Mouse (Mus musculus) frontal cortex, postnatal 36 days (tissue): ENCODE results near the gene Pet100.
A peak's percentile ranks its signal among the peaks of the same experiment; 100 is the strongest.

Experiments
- DNase-seq, 2 experiments: peaks; one replicate each; pipeline ENCODE4 v3.0.0; 2022; ENCODE audit warnings: low spot score in 2 of 2

Gene Pet100

DNA sequence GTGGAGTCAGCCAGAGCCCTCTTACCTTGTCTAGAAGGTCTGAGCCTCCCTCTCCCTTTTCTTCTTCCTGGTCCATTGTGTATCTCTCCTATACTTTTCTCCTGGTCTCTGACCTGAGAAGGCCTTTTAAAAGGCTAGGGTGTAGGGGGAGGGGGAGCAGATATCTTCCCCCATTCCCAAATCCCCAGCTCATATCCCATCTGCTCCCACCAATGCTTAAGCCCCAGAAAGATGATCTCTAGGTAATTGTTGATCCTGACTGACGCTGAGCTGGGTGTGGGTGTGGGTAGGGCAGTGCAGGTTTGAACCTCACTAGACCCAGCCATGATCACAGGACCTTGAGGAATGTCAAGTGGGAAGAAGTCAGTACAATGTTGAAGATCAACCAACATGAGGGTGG, 4.1 kb downstream of the Pet100 start, which contains the start of gene Pcp2:
Gene Pcp2, minus strand, starts transcription at position 101 of the 400 bp plus-strand sequence.
- no peak for DNase-seq

GRCm38 (mm10) chr8:3626971-3627370, 5.6 kb downstream of the Pet100 start:
- DNase-seq: no peak

DNA sequence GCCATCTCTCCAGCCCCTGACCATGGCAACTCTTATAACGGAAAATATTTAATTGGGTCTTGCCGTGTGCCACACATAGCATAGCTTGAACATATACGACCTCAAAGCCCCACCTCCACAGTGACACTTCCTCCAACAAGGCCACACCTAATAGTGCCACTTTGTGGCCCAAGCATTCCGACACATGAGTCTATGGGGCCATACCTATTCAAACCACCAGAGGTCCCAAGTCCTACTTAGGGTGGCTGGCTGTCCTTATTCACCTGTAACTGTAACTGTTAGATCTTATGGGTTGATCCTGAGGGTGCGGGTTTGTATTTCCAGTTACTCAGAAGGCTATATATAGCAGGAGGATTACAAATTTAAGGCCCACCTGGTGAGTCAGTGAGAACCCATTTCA, 6.7 kb downstream of the Pet100 start:
- peak in 1 of 2 experiments; percentile 31 for DNase-seq

DNA sequence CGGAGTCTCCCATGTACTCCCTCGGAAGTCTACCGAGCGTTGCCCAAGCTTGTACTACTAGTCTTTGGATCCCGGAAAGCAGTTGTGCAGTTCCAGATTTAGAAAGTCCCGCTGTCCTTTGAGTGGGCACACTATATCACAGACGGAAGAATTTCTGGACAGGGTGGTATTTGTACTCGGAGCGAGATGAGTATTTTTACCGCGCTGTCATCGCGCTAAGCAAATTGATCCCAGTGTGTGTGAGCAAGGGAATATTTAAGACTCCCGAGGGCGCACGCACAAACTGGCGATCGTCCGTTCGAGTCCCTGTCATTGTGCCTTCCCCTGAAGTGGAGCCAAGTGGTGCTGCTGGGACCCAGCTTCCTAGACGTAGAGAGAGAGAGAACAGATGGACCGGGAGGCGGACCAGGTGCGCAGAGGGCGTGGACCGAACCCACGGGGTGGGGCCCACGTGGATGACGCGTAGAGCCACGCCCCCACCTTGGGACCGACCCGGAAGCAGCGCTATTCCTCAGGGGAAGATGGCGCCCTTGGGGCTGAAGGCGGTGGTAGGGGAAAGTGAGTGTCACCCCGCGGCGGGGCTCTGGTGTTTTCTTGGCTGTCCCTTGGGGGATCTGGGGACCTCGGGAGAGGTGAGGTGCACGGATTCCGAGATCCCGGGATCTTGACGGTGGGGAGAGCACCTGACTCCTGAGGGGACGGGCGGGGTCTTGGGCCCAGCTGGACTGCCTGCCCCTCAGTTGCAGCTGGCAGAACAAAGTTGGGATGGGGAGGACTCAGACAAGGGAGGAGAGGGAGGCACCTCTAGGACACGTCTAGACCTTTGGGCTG, 9.5 kb downstream of the Pet100 start, which contains the start of gene Stxbp2:
Gene Stxbp2, plus strand, starts transcription at position 309 of the 831 bp plus-strand sequence.
- DNase-seq: peak; percentile 65 to 75

GRCm38 (mm10) chr8:3631478-3631875, 10.1 kb downstream of the Pet100 start:
- no peak for DNase-seq

GRCm38 (mm10) chr8:3645804-3646203, 24.5 kb downstream of the Pet100 start:
- DNase-seq: no peak

- DNase-seq: no peak
Measured at GRCm38 (mm10) chr8:3646824-3647531, 25.6 kb downstream of the Pet100 start.

DNA sequence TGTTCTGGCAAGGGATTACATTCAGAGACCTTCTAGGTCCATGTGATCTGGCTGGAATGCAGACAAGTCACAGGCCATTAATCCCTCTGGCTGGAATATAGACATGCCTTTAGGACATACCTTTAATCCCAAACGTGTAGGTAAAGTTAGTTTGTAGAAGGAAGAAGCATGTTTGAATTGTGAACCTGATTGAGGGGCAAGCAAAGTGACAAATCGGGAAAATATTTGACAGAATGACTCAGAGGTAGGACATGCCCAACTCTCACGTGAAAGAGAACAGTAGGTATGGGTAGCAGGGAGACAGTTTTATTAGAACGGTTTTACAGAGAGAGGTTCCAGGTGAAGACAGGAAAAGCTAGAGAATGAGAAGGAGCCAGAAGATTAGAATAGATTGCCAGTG, 26.2 kb downstream of the Pet100 start:
- no peak for DNase-seq

DNA sequence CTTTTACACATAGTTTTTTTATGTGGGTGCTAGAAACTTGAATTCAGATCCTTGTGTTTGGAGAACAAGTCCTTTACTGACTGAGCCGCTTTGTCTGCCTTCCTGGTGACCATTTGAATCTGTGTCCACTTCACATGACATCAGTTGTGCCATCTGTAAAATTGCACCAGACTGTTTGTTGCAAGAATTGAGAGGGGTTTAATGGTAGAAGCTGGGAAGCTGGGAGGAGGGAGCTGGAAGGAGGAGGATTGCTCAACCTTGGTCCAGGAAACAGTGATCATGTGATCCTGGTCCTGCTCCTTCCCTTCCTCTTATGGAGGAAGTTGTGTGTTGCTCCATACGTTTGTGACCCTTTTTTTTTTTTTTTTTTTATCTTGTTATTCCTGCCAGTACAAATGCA, 26.9 kb downstream of the Pet100 start:
- DNase-seq: no peak

DNA sequence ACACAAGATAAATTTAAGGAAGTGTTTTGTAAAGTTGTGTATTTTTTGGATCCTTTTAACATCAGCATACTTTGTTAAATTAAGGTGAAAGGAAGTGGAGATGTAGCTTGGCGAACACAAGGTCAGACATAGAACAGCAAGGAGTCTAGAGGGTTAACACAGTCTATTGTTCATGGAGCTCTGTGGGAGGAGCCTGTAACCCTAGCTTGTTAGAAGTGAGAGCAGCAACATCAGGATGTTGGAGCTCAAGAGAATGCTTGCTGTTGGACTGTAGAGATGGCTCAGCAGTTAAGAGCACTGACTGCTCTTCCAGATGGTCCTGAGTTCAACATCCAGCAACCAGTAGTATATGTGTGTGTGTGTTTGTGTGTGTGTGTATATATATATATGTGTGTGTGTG, 27.6 kb downstream of the Pet100 start:
- DNase-seq: no peak

DNA sequence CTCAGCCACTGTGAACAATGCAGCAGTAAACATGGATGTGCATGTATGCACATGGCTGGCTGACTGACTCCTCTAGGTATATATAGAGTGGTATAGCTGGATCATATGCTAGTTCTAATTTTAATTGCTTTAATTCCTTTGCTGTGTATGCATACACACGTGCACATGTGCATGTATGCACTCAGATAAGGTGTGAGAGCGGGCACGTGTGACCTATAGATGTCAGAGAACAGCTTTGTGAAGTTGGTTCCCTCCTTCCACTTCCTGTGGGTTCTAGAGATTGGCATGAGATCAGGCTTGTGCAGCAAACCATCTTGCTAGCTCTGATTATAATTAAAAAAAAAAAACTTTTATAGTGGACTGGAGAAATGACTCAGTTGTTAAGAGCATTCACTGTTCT, 31.5 kb downstream of the Pet100 start:
- DNase-seq: no peak

DNA sequence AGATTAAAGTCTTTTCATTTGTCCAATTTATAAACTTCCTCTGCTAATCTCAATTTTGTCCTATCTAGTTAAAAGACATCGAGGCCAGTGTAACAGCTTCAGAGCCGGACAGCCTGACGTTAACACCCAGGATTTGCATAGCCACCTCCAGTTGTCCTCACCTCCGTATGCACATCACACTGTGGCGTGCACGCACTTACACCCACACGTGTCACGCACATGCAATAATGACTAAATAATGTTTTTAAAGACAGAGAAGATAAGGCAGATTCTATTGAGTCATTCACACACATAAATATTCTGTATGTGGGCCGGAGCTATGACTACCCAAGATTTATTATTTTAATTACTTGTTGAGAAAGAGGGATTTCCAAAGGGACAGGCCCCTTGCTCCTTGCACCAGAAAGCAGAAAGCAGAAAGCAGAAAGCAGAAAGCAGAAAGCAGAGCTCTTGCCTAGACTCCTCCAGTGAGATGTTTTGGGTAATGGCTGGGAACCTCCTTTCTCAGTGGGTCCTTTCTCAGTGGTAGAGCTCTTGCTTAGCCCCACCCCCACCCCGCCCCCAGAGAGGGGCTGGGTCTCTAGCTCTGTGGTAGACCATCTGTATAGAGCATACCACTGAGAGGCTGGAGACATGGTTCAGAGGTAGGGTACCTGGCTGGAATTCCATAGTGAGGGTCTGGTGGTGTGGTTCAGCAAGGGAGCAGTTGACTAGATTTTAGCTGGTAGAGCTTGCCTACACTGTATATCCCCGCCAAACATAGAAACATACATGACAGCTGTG, 33.6 kb downstream of the Pet100 start:
- DNase-seq: no peak

DNA sequence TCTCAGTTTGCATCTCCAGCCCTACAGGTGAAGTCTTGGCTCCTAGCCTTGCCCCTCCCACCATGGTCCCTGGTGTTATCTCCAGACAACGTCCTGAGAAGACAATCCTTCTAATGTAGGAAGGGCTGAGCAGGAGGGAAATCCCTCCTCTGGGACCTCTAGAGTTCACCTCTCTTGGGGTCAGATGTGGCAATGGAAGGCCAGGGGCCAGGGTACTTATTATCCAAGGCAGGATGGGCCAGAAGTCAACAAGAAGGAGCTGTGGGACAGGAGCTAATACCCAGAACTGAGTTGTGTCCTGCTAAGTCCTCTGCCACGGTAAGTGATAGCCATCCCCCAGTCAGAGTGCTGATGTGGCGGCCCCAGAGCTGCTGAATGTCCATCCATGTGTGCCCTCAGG, 34.2 kb downstream of the Pet100 start, which contains the start of gene Retn:
Gene Retn, plus strand, starts transcription at position 245 of the 400 bp plus-strand sequence.
- no peak for DNase-seq

- peak; percentile 30 to 34 for DNase-seq
Measured at GRCm38 (mm10) chr8:3656725-3657381, 35.5 kb downstream of the Pet100 start.

- no peak for DNase-seq
Measured at GRCm38 (mm10) chr8:3660889-3661288, 39.5 kb downstream of the Pet100 start.

DNA sequence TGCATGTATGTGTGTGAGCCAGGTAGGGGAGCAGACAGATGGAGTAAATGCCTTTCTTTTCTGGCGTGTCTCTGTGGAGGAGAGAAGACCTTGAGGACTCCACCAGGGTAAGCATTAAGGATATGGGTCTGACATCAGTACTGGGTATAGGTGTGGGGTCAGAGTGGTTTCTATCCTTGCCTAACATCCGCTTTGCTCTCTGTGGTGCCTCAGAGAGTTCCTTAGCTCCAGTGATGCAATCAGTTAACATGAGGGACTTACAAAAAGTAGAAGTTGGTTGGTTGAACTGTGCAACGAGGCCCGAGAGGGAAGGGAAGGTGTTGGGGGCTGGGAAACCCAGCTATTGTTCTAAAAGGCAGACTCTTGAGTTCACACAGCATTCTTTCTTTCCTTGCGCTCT, 43.1 kb downstream of the Pet100 start:
- DNase-seq: no peak

DNA sequence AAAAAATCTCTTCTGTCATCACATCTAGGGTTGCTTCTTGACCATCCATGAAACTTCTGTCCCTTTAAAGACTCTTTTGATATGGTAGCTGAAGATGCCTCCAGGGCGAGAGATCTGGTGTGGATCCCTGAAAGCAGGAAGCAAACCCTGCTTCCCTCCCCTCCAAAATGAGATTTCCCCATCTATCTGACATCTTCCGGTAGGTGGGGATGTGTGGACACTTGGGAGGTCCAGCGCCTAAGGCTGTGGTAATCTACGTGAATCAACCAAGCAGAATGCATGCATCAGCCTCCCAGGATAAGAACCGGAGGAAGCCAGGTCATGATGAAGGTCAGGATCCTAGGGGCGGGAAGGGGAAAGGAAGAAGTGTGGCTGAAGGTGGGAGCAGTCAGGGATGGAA, 44.2 kb downstream of the Pet100 start, which contains the start of gene Mcemp1:
Gene Mcemp1, plus strand, starts transcription at position 248 of the 400 bp plus-strand sequence.
- no peak for DNase-seq

- DNase-seq: no peak
Measured at GRCm38 (mm10) chr8:3670388-3670787, 49.0 kb downstream of the Pet100 start.

- DNase-seq: peak; percentile 91
Measured at GRCm38 (mm10) chr8:3671980-3672491, 50.7 kb downstream of the Pet100 start, which contains the start of gene Fcor. Gene Fcor (minus strand): TSS chr8:3672362.

- no peak for DNase-seq
Measured at GRCm38 (mm10) chr8:3674671-3675070, 53.3 kb downstream of the Pet100 start.
